Mouse (Mus musculus) forebrain, embryonic 12.5 days (tissue): Measurements from ENCODE around the gene Dennd5a. TPM values are rescaled to one million over a fixed set of nuclear protein-coding genes. Genes with fewer than 3 reads are reported as not detected.
"Not testable (repeated sequence)": the region's sequence is repeated elsewhere in the genome, so short reads cannot be mapped to it uniquely, and the experiment has no call there.

Source experiments
- ATAC-seq: fragments of 200-750 bp; cut with Nextera tagmentation; 2 replicates; pipeline ENCODE4 v1.8.0; 2017; ENCODE audit warnings: moderate TSS enrichment; ENCODE audit not compliant: low FRiP score
- H3K27ac ChIP-seq: fragments of 300-500 bp; sonication (generic); 2 replicates; pipeline ENCODE4 v1.5.1; 2016; ENCODE audit warnings: mild to moderate bottlenecking
- H3K27me3 ChIP-seq: fragments of 300-500 bp; sonication (generic); 2 replicates; pipeline ENCODE4 v1.6.1; 2016; ENCODE audit warnings: mild to moderate bottlenecking
- H3K36me3 ChIP-seq: fragments of 300-500 bp; sonication (generic); replicated peaks from 2 replicates; pipeline ENCODE4 v1.6.1; 2016; ENCODE audit warnings: mild to moderate bottlenecking
- H3K4me1 ChIP-seq: fragments of 300-500 bp; sonication (generic); 2 replicates; pipeline ENCODE4 v1.6.1; 2016
- H3K4me2 ChIP-seq: fragments of 300-500 bp; sonication (generic); 2 replicates; pipeline ENCODE4 v1.6.1; 2016; ENCODE audit warnings: mild to moderate bottlenecking, moderate library complexity
- H3K4me3 ChIP-seq: fragments of 300-500 bp; sonication (generic); replicated peaks from 2 replicates; pipeline ENCODE4 v1.5.1; 2016; ENCODE audit warnings: mild to moderate bottlenecking
- H3K9ac ChIP-seq: fragments of 300-500 bp; sonication (generic); 2 replicates; pipeline ENCODE4 v1.6.1; 2016; ENCODE audit warnings: mild to moderate bottlenecking
- H3K9me3 ChIP-seq: fragments of 300-500 bp; sonication (generic); 2 replicates; pipeline ENCODE4 v1.6.1; 2016
- WGBS: fragments of 180-500 bp; shearing (Covaris S2); methylation state at CpG from one replicate; pipeline ENCODE4 v1.1.7; 2016; 5-methylcytosine and 5-hydroxymethylcytosine counted together
- polyA plus RNA-seq: library from polyadenylated mRNA; unstranded; fragments of >200 nt; fragmentation: Nextera tagmentation; extraction: Ambion mirVana; gene quantifications from 2 replicates; pipeline ENCODE4 v1.2.1, GENCODE M21; 2016

The Dennd5a gene
- polyA plus RNA-seq, 1 experiment from 2014 or later: 53.6 TPM

DNA sequence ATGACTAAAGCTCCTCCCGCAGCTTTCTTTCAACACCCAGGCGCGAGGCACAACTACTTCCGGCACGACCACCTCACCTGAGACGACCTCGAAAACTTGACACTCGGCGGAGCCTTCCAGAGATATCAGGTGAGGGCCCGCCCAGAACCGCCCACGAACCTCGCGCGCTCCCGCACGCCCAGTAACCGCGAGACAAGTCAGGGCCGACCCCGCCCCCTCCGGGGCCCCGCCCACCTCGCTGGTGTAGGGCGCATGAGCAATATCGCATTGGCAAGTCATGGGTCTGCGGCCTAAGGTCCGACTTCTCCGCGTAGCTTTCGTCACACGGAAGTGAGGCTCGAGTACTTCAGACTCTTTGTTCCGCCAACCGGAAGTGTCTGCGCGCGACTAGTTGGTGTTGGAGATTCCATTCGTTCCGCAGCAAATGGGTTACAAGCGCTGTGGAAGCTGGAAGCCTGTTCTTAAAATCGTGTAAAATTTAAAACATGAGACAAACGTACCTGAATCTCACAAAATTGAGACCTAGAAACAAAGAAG lies 25.9 kb upstream of the Dennd5a start:
- WGBS: under 1% methylated on average over 43 of the region's 43 CpGs
- Histone ChIP-seq H3K36me3 (peaks cover 12% of the 10 kb centered on the region), H3K27ac (peak overlapping the region; percentile 81), H3K4me2 (peak overlapping the region; percentile 82), H3K4me1 (peaks cover 15% of the 10 kb centered on the region), H3K9ac (peak overlapping the region; percentile 74), H3K4me3 (peak overlapping the region; percentile 66), H3K9me3 (no peaks in the 10 kb centered on the region), H3K27me3 (no peaks in the 10 kb centered on the region)
- peak; percentile 99 for ATAC-seq

GRCm38 (mm10) chr7:109985661-109986132 lies 25.4 kb upstream of the Dennd5a start:
- peaks cover 12% of the 10 kb centered on the region for H3K36me3 ChIP-seq
- peak overlapping the region; percentile 66 for H3K4me3 ChIP-seq
- peak; percentile 69 for ATAC-seq
- H3K9me3 ChIP-seq: no peaks in the 10 kb centered on the region
- peaks cover 15% of the 10 kb centered on the region for H3K4me1 ChIP-seq
- WGBS: under 1% methylated on average over 27 of the region's 27 CpGs
- peak overlapping the region; percentile 81 for H3K27ac ChIP-seq
- H3K9ac ChIP-seq: peak overlapping the region; percentile 74
- H3K27me3 ChIP-seq: no peaks in the 10 kb centered on the region
- H3K4me2 ChIP-seq: peak overlapping the region; percentile 82

GRCm38 (mm10) chr7:109984608-109985007 lies 24.3 kb upstream of the Dennd5a start:
- H3K4me3 ChIP-seq, ATAC-seq, H3K27me3 ChIP-seq, H3K9me3 ChIP-seq, H3K9ac ChIP-seq, H3K27ac ChIP-seq: not testable (repeated sequence)
- peak overlapping the region; percentile 82 for H3K4me2 ChIP-seq
- peaks cover 22% of the 10 kb centered on the region for H3K36me3 ChIP-seq
- peaks cover 15% of the 10 kb centered on the region for H3K4me1 ChIP-seq
- 79% methylated on average over 5 of the region's 5 CpGs for WGBS

DNA sequence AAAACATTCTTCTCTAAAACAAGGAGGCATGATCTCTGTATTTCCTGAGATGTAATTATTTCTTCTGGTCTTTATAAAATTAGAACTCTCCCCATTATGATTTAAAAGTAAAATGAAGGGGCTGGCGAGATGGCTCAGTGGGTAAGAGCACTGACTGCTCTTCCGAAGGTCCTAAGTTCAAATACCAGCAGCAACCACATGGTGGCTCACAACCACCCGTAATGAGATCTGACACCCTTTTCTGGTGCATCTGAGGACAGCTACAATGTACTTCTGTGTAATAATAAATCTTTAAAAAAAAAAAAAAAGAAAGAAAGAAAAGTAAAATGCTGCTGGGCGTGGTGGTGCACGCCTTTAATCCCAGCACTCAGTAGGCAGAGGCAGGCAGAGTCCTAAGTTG lies 16.9 kb upstream of the Dennd5a start:
- not testable (repeated sequence) for H3K9ac ChIP-seq, H3K27ac ChIP-seq, H3K4me3 ChIP-seq, H3K4me2 ChIP-seq, ATAC-seq, H3K4me1 ChIP-seq, H3K27me3 ChIP-seq, H3K9me3 ChIP-seq
- H3K36me3 ChIP-seq: peaks cover 64% of the 10 kb centered on the region
- WGBS: 75% methylated on average over 5 of the region's 5 CpGs

DNA sequence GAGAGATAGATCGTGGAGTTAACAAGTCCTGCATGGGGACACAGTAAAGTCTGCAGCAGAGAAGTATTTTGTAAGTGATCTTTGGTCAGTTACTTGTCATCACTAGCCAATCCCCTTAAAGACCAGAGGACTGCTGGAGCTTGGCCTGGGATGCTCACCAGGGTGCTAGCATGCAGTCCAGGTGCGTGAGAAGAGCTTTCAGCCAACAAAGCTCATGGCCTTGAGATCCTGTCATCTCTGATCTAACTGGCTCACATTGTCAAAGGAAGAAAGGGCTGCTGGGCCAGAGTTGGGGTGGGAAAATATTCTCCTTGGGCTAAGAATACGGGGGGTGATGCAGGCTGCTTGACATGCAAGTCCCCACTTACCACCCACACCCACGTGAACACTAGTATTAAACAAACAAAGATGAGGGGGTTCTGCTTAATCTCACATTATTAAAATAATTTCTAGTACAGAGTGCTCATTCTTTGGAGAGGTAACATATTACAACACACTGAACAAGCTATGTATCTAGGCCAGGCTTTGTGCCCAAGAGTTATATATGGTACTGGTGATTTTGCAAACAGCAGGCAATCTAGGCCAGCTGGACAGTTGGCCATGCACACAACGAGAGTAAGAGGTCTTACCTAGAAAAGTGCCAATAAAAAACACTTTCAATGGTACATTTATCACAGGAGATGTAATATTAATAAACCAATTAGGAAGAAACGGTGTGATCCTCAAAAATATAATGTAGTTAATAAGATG lies 15.9 kb upstream of the Dennd5a start:
- no peaks in the 10 kb centered on the region for H3K4me1 ChIP-seq
- H3K9me3 ChIP-seq: no peaks in the 10 kb centered on the region
- no peak overlapping the region for H3K9ac ChIP-seq
- no peak overlapping the region for H3K4me3 ChIP-seq
- no peaks in the 10 kb centered on the region for H3K27me3 ChIP-seq
- no peak overlapping the region for H3K27ac ChIP-seq
- ATAC-seq: no peak
- 92% methylated on average over 6 of the region's 6 CpGs for WGBS
- H3K36me3 ChIP-seq: peaks cover 56% of the 10 kb centered on the region
- no peak overlapping the region for H3K4me2 ChIP-seq

GRCm38 (mm10) chr7:109969542-109969941 lies 9.3 kb upstream of the Dennd5a start:
- Histone ChIP-seq H3K36me3 (peaks cover 7% of the 10 kb centered on the region), H3K9ac (0 out of 2 replicates have a peak overlapping the region, but pooled peaks have one; percentile 17), H3K4me2 (no peak overlapping the region), H3K9me3 (no peaks in the 10 kb centered on the region), H3K27me3 (no peaks in the 10 kb centered on the region), H3K27ac (peak overlapping the region; percentile 91), H3K4me1 (peaks cover 20% of the 10 kb centered on the region), H3K4me3 (no peak overlapping the region)
- no peak for ATAC-seq

DNA sequence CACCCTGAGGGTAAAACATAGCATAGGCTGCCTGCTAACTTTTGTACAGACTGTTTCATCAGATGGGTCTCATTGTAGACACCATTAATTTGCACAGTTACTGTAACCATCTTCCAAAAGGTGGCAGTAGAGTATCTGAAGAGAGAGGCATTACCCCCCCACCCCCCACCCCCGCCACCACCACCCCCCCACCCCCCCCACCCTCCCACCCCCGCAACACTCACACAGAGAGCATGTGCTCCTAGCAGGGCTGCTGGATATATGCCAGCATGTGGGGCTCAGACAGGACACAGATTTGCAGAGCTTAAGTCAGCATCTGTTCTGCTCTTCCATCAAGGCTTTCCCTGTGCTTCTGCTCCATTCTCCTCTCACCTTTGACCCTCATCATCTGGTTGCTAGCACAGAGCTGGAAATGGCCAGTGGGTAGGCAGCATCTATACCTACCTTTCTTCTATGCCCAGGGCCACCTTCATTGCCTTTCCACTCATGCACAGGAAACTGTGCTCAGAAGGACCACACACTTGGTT lies 8.7 kb upstream of the Dennd5a start:
- Histone ChIP-seq H3K4me1 (peaks cover 20% of the 10 kb centered on the region), H3K9ac (0 out of 2 replicates have a peak overlapping the region, but pooled peaks have one; percentile 17), H3K4me2 (no peak overlapping the region), H3K27me3 (no peaks in the 10 kb centered on the region), H3K27ac (peak overlapping the region; percentile 91), H3K36me3 (peaks cover 7% of the 10 kb centered on the region), H3K4me3 (no peak overlapping the region), H3K9me3 (no peaks in the 10 kb centered on the region)
- WGBS: no CpG with 5 or more reads among the region's 2 CpGs
- peak; percentile 79 for ATAC-seq

DNA sequence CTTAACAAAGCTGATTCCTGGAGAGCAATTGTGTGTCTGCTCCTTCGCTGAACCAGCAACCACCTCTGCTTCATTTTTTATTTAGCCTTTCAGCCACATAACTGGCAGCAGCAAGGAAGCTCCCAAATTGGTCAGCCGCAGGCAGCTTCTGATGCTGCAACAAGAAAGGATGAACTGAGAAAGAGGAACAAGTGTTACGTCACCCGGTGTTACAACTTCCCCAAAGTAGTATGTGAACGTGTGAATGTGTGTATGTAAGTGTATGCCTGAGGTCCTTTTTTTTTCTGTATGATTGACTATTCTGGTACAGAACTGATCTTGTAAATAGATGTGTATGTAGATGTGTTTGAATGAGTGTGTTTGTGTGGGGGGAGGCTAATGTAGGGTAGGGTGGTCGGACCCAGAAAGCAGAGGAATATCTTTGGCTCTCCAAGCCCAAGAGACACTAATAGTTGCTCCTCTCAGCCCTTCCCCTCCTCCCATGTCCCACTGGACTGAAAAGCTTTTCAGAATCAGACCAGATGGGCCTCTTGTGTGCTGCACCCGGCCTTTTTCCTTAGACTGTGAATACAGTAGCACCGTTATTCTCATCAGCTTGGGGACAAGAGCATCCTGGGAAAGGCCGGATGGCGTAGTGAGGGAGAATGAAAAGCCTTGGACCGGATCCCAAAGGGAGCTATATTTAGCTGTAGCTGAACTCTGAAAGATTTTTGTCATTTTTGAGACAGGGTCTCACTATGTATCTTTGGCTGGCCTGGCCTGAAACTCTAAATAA lies 7.7 kb upstream of the Dennd5a start:
- Histone ChIP-seq H3K36me3 (peaks cover 7% of the 10 kb centered on the region), H3K4me1 (peaks cover 20% of the 10 kb centered on the region), H3K27ac (peak overlapping the region; percentile 91), H3K27me3 (no peaks in the 10 kb centered on the region), H3K4me2 (peak overlapping the region; percentile 4; the same call in 1 of the 2 replicates), H3K9ac (0 out of 2 replicates have a peak overlapping the region, but pooled peaks have one; percentile 7), H3K4me3 (no peak overlapping the region), H3K9me3 (no peaks in the 10 kb centered on the region)
- peak; percentile 80 for ATAC-seq
- WGBS: 57% methylated on average over 11 of the region's 11 CpGs

DNA sequence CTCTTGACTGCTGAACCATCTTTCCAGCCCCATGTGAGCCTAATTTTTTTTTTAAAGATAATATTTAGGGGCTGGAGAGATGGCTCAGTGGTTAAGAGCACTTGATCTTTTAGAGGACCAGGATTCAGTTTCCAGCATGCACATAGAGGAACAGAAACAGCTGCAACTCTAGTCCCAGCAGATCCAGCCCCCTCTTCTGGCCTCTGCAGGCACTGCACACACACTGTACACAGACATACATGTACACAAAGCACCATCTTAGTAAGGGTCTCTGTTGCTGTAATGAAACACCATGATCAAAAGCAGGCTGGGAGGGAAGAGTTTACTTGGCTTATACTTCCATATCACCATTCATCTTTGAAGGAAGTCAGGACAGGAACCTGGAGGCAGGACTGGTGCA lies 5.4 kb upstream of the Dennd5a start:
- no peak overlapping the region for H3K4me2 ChIP-seq
- ATAC-seq: no peak
- H3K4me3 ChIP-seq: no peak overlapping the region
- H3K27ac ChIP-seq: no peak overlapping the region
- no peaks in the 10 kb centered on the region for H3K36me3 ChIP-seq
- peaks cover 25% of the 10 kb centered on the region for H3K4me1 ChIP-seq
- no peaks in the 10 kb centered on the region for H3K27me3 ChIP-seq
- H3K9me3 ChIP-seq: no peaks in the 10 kb centered on the region
- H3K9ac ChIP-seq: no peak overlapping the region

DNA sequence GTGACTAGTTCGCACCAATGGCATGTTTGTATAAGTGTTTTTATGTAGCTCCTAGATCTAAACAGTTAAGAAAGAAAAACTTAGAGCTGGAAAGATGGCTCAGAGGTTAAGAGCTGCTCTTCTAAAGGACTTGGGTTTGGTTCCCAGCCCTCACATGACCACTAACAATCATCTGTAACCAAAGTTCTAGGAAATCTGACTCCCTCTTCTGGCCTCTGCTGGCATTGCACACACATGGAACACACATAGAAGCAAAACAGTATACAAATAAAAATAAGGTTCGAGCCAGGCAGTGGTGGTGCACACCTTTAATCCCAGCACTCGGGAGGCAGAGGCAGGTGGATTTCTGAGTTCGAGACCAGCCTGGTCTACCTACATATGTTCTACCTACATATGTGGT lies 3.4 kb upstream of the Dennd5a start:
- WGBS: 90% methylated on average over 4 of the region's 4 CpGs

GRCm38 (mm10) chr7:109962596-109962995 lies 2.3 kb upstream of the Dennd5a start:
- no peaks in the 10 kb centered on the region for H3K36me3 ChIP-seq
- H3K27ac ChIP-seq: no peak overlapping the region
- no peak for ATAC-seq
- H3K27me3 ChIP-seq: no peaks in the 10 kb centered on the region
- no peak overlapping the region for H3K9ac ChIP-seq
- WGBS: 79% methylated on average over 4 of the region's 4 CpGs
- H3K9me3 ChIP-seq: no peaks in the 10 kb centered on the region
- H3K4me3 ChIP-seq: no peak overlapping the region
- no peak overlapping the region for H3K4me2 ChIP-seq
- H3K4me1 ChIP-seq: peaks cover 26% of the 10 kb centered on the region

More for the DNA sequence above, 3.4 kb upstream of the Dennd5a start:
- no peaks in the 10 kb centered on the region for H3K9me3 ChIP-seq
- H3K4me1 ChIP-seq: peaks cover 25% of the 10 kb centered on the region
- H3K36me3 ChIP-seq: no peaks in the 10 kb centered on the region
- no peak overlapping the region for H3K9ac ChIP-seq
- no peaks in the 10 kb centered on the region for H3K27me3 ChIP-seq
- H3K27ac ChIP-seq: no peak overlapping the region
- H3K4me3 ChIP-seq: no peak overlapping the region
- ATAC-seq: no peak
- H3K4me2 ChIP-seq: no peak overlapping the region

DNA sequence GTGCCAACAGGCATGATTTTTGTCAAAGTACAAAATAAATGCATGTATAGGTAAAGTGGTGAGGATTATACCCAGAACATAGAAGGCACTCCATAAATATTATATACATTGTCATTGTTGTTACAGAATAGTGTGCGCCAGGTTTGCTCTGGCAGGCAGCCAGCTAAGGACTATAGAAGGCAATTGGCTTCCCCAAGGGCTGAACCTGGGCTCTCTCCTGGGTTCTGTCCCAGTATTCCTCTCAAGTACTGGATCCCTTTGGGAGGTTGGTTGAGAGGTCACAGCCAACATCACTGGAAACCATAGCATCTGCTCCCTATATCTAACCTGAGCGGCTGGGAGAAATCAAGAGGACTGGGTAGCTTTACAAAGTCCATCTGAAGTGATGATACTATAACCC lies 1.3 kb upstream of the Dennd5a start:
- Histone ChIP-seq H3K36me3 (no peaks in the 10 kb centered on the region), H3K4me3 (no peak overlapping the region), H3K9me3 (no peaks in the 10 kb centered on the region), H3K4me2 (no peak overlapping the region), H3K9ac (no peak overlapping the region), H3K27me3 (no peaks in the 10 kb centered on the region), H3K27ac (no peak overlapping the region), H3K4me1 (peaks cover 30% of the 10 kb centered on the region)
- no peak for ATAC-seq
- 81% methylated on average over 2 of the region's 2 CpGs for WGBS
